Mouse (Mus musculus) liver, adult 2 months (tissue): ENCODE measurements at regions not wholly inside any gene's neighbourhood (a gene's known extent, or its start where the extent isn't known, plus 50 kb on each side); places are given as distances from the start of the nearest gene placed in this dataset.

Source experiments
- DNase-seq: peaks from one replicate; pipeline ENCODE4 v3.0.0-alpha.2; 2011; ENCODE audit warnings: low read depth, low spot score; ENCODE audit errors: extremely low read depth
- H3K27ac ChIP-seq: fragments of 200-500 bp; replicated peaks from 2 replicates; pipeline ENCODE4 v1.5.1; 2012; ENCODE audit warnings: low read depth, mild to moderate bottlenecking, control low read depth, inconsistent platforms, low read length; ENCODE audit not compliant: insufficient read depth
- H3K27me3 ChIP-seq: fragments of 200-500 bp; 2 replicates; pipeline ENCODE4 v1.6.1; 2012; ENCODE audit warnings: mild to moderate bottlenecking, moderate library complexity, low read length, inconsistent platforms; ENCODE audit not compliant: control insufficient read depth, insufficient read depth
- H3K36me3 ChIP-seq: fragments of 200-500 bp; 2 replicates; pipeline ENCODE4 v1.6.1; 2012; ENCODE audit warnings: low read length, inconsistent platforms; ENCODE audit not compliant: control insufficient read depth, insufficient read depth
- H3K4me1 ChIP-seq: fragments of 200-500 bp; 2 replicates; pipeline ENCODE4 v1.6.1; 2011; ENCODE audit warnings: low read length; ENCODE audit not compliant: control insufficient read depth, insufficient read depth
- H3K4me3 ChIP-seq: fragments of 200-500 bp; 2 replicates; pipeline ENCODE4 v1.5.1; 2011; ENCODE audit warnings: low read depth, mild to moderate bottlenecking, control low read depth, low read length, moderate library complexity; ENCODE audit not compliant: insufficient read depth
- H3K79me2 ChIP-seq: fragments of 200-500 bp; 2 replicates; pipeline ENCODE4 v1.6.1; 2012; ENCODE audit warnings: inconsistent platforms, mild to moderate bottlenecking, low read length, moderate library complexity; ENCODE audit not compliant: control insufficient read depth, insufficient read depth
- H3K9ac ChIP-seq: fragments of 200-500 bp; 2 replicates; pipeline ENCODE4 v1.6.1; 2012; ENCODE audit warnings: low read depth, mild to moderate bottlenecking, control low read depth, inconsistent platforms, low read length
- CTCF ChIP-seq: fragments of 200-500 bp; IDR thresholded peaks from 2 replicates; pipeline ENCODE4 v1.5.1; 2011; ENCODE audit warnings: low read depth, low read length, control low read depth
- POLR2A ChIP-seq: fragments of 200-500 bp; IDR thresholded peaks from 2 replicates; pipeline ENCODE4 v1.6.1; 2011; ENCODE audit warnings: low read length, control low read depth; ENCODE audit not compliant: insufficient read depth; ENCODE audit errors: extremely low read depth
- WGBS: fragments of 180-500 bp; shearing (Covaris S2); methylation state at CpG from one replicate; pipeline ENCODE4 v1.1.7; 2018; 5-methylcytosine and 5-hydroxymethylcytosine counted together

- H3K9ac ChIP-seq, result no peak overlapping the region
- WGBS, result 76% methylated on average over 4 of the region's 4 CpGs
- no peak overlapping the region for H3K4me3 ChIP-seq
- no peaks in the 10 kb centered on the region for H3K27me3 ChIP-seq
- no peaks in the 10 kb centered on the region for H3K36me3 ChIP-seq
- H3K4me1 ChIP-seq, result no peaks in the 10 kb centered on the region
- no peak for DNase-seq
- H3K79me2 ChIP-seq, result no peaks in the 10 kb centered on the region
- no peak for TF ChIP-seq CTCF
- no peak for TF ChIP-seq POLR2A
- no peak overlapping the region for H3K27ac ChIP-seq
Measured at GRCm38 (mm10) chr9:112560226-112560625, 324.5 kb upstream of the Arpp21 start.

- Histone ChIP-seq H3K4me3 (no peak overlapping the region), H3K79me2 (no peaks in the 10 kb centered on the region), H3K9ac (no peak overlapping the region), H3K4me1 (no peaks in the 10 kb centered on the region), H3K36me3 (no peaks in the 10 kb centered on the region), H3K27ac (no peak overlapping the region), H3K27me3 (no peaks in the 10 kb centered on the region)
- TF ChIP-seq POLR2A, result no peak
- TF ChIP-seq CTCF, result no peak
- no peak for DNase-seq
- WGBS, result 67% methylated on average over 2 of the region's 2 CpGs
Measured at GRCm38 (mm10) chr9:112537924-112538323, 302.2 kb upstream of the Arpp21 start.

- 84% methylated on average over 5 of the region's 5 CpGs for WGBS
Measured at GRCm38 (mm10) chr9:112525377-112525776, 289.6 kb upstream of the Arpp21 start.

GRCm38 (mm10) chr9:112523251-112523650 is 287.5 kb upstream of the Arpp21 start:
- no peak overlapping the region for H3K27ac ChIP-seq
- peak; percentile 1 for DNase-seq
- H3K79me2 ChIP-seq, result no peaks in the 10 kb centered on the region
- TF ChIP-seq POLR2A (no peak), CTCF (no peak)
- H3K4me1 ChIP-seq, result no peaks in the 10 kb centered on the region
- no peak overlapping the region for H3K9ac ChIP-seq
- no peaks in the 10 kb centered on the region for H3K36me3 ChIP-seq
- WGBS, result 75% methylated on average over 3 of the region's 3 CpGs
- H3K27me3 ChIP-seq, result no peaks in the 10 kb centered on the region
- H3K4me3 ChIP-seq, result no peak overlapping the region

More at GRCm38 (mm10) chr9:112525377-112525776, 289.6 kb upstream of the Arpp21 start:
- H3K9ac ChIP-seq, result no peak overlapping the region
- no peak overlapping the region for H3K27ac ChIP-seq
- H3K4me1 ChIP-seq, result no peaks in the 10 kb centered on the region
- no peak for DNase-seq
- H3K27me3 ChIP-seq, result no peaks in the 10 kb centered on the region
- no peak overlapping the region for H3K4me3 ChIP-seq
- no peaks in the 10 kb centered on the region for H3K36me3 ChIP-seq
- TF ChIP-seq CTCF, result no peak
- TF ChIP-seq POLR2A, result no peak
- no peaks in the 10 kb centered on the region for H3K79me2 ChIP-seq

- Histone ChIP-seq H3K4me3 (no peak overlapping the region), H3K36me3 (no peaks in the 10 kb centered on the region), H3K27me3 (no peaks in the 10 kb centered on the region), H3K27ac (no peak overlapping the region), H3K4me1 (no peaks in the 10 kb centered on the region), H3K9ac (no peak overlapping the region), H3K79me2 (no peaks in the 10 kb centered on the region)
- TF ChIP-seq POLR2A (no peak), CTCF (no peak)
- DNase-seq, result no peak
- WGBS, result 60% methylated on average over 2 of the region's 2 CpGs
Measured at GRCm38 (mm10) chr9:112510716-112511115, 275.0 kb upstream of the Arpp21 start.

GRCm38 (mm10) chr9:112506871-112507270 is 271.1 kb upstream of the Arpp21 start:
- TF ChIP-seq CTCF, result no peak
- no peak for TF ChIP-seq POLR2A
- no peaks in the 10 kb centered on the region; the same call in 1 of the 2 replicates for H3K4me1 ChIP-seq
- 85% methylated on average over 2 of the region's 2 CpGs for WGBS
- H3K9ac ChIP-seq, result no peak overlapping the region
- H3K79me2 ChIP-seq, result no peaks in the 10 kb centered on the region
- no peak overlapping the region for H3K4me3 ChIP-seq
- no peaks in the 10 kb centered on the region for H3K27me3 ChIP-seq
- H3K36me3 ChIP-seq, result no peaks in the 10 kb centered on the region
- H3K27ac ChIP-seq, result no peak overlapping the region
- DNase-seq, result no peak
